Mouse (Mus musculus) gastrocnemius, postnatal 14 days (tissue): Measurements from ENCODE around the gene Gm4216. TPM values are rescaled to one million over a fixed set of nuclear protein-coding genes. Genes with fewer than 3 reads are reported as not detected.
"Not testable (repeated sequence)": the region's sequence is repeated elsewhere in the genome, so short reads cannot be mapped to it uniquely, and the experiment has no call there.

Experiments
- DNase-seq: peaks from one replicate; pipeline ENCODE4 v3.0.0; 2021; ENCODE audit warnings: mixed read lengths
- intact Hi-C: fragments of 180-260 bp; cut with DNase I; formaldehyde crosslinking; loops from one replicate; pipeline ENCODE4 v1.15.1; 2025; ENCODE audit warnings: low total_unique reads
- long read RNA-seq, 2 experiments: library from polyadenylated mRNA; stranded (forward); transcript quantifications; one replicate each; pipeline ENCODE4 v2.0.0; 2021
- total RNA-seq, 2 experiments: library from RNA; stranded (reverse); gene quantifications; 2 replicates each; pipeline ENCODE4 v1.2.3; 2021

Gm4216 gene
- total RNA-seq: not detected
- long read RNA-seq, experiment 1: 0 reads
- long read RNA-seq, experiment 2: 0 reads

- DNase-seq, intact Hi-C loops: not testable (repeated sequence)
Measured at GRCm38 (mm10) chr7:23019823-23020222, at the start of gene Gm4216. Gene Gm4216, minus strand, starts transcription at chr7:23019923.

GRCm38 (mm10) chr7:23067356-23067755 lies 47.6 kb upstream of the Gm4216 start, which contains the start of gene Gm8720:
Gene Gm8720, minus strand, starts transcription at chr7:23067456.
- DNase-seq, intact Hi-C loops: not testable (repeated sequence)

- DNase-seq, intact Hi-C loops: not testable (repeated sequence)
Measured at GRCm38 (mm10) chr7:23055240-23055639, 35.5 kb upstream of the Gm4216 start, which contains the start of gene Vmn1r163. Gene Vmn1r163, plus strand, starts transcription at chr7:23055540.

- intact Hi-C loops, DNase-seq: not testable (repeated sequence)
Measured at GRCm38 (mm10) chr7:22984573-22984972, 35.1 kb downstream of the Gm4216 start, which contains the start of gene Gm4214. Gene Gm4214, minus strand, starts transcription at chr7:22984673.

Other genes with a start within 250 kb of the Gm4216 start
- not detected for gene Vmn1r158, start 229.1 kb downstream of the Gm4216 start, total RNA-seq
- not detected for gene Vmn1r159, start 176.3 kb downstream of the Gm4216 start, total RNA-seq
- not detected for gene Vmn1r160, start 148.7 kb downstream of the Gm4216 start, total RNA-seq
- not detected for gene Gm4214, start 35.2 kb downstream of the Gm4216 start, total RNA-seq
- gene Vmn1r163, start 35.6 kb upstream of the Gm4216 start, total RNA-seq: not detected
- gene Gm8720, start 47.5 kb upstream of the Gm4216 start, total RNA-seq: not detected
- gene Gm10662, start 124.6 kb upstream of the Gm4216 start, total RNA-seq: not detected
- gene Vmn1r165, start 197.4 kb upstream of the Gm4216 start, total RNA-seq: not detected
- not detected for gene Vmn1r166, start 231.8 kb upstream of the Gm4216 start, total RNA-seq